Mouse (Mus musculus) heart, embryonic 16.5 days (tissue): ENCODE results near the gene Adamts6. TPM values are rescaled to one million over a fixed set of nuclear protein-coding genes. Genes with fewer than 3 reads are reported as not detected.

Experiments
- ATAC-seq: fragments of 200-750 bp; cut with Nextera tagmentation; replicated peaks from 2 replicates; pipeline ENCODE4 v1.8.0; 2017; ENCODE audit warnings: moderate number of reproducible peaks; ENCODE audit not compliant: insufficient read depth, low FRiP score; ENCODE audit errors: extremely low read depth
- H3K27ac ChIP-seq: fragments of 300-500 bp; sonication (generic); 2 replicates; pipeline ENCODE4 v1.5.1; 2014; ENCODE audit warnings: mild to moderate bottlenecking, low read length, control low read depth, moderate library complexity
- H3K27me3 ChIP-seq: fragments of 300-500 bp; sonication (generic); 2 replicates; pipeline ENCODE4 v1.6.1; 2014; ENCODE audit warnings: low read length, mixed read lengths; ENCODE audit not compliant: control insufficient read depth, insufficient read depth
- H3K36me3 ChIP-seq: fragments of 300-500 bp; sonication (generic); 2 replicates; pipeline ENCODE4 v1.6.1; 2014; ENCODE audit not compliant: control insufficient read depth, insufficient read depth
- H3K4me1 ChIP-seq: fragments of 300-500 bp; sonication (generic); 2 replicates; pipeline ENCODE4 v1.6.1; 2014; ENCODE audit warnings: low read length, mixed read lengths; ENCODE audit not compliant: control insufficient read depth, insufficient read depth
- H3K4me2 ChIP-seq: fragments of 300-500 bp; sonication (generic); 2 replicates; pipeline ENCODE4 v1.6.1; 2014; ENCODE audit warnings: low read depth, mild to moderate bottlenecking, control low read depth, low read length
- H3K4me3 ChIP-seq: fragments of 300-500 bp; sonication (generic); 2 replicates; pipeline ENCODE4 v1.5.1; 2014; ENCODE audit warnings: mild to moderate bottlenecking, control low read depth, low read length
- H3K9ac ChIP-seq: fragments of 300-500 bp; sonication (generic); 2 replicates; pipeline ENCODE4 v1.6.1; 2014; ENCODE audit warnings: low read length, control low read depth
- H3K9me3 ChIP-seq: fragments of 300-500 bp; sonication (generic); replicated peaks from 2 replicates; pipeline ENCODE4 v1.6.1; 2016; ENCODE audit warnings: low read length; ENCODE audit not compliant: control insufficient read depth
- WGBS: fragments of 180-500 bp; shearing (Covaris S2); extraction: QIAGEN DNeasy Blood & Tissue Kit; methylation state at CpG from one replicate; pipeline ENCODE4 v1.1.7; 2014; 5-methylcytosine and 5-hydroxymethylcytosine counted together
- polyA plus RNA-seq: library from polyadenylated mRNA; unstranded; fragments of >200 nt; fragmentation: Nextera tagmentation; extraction: Ambion mirVana; gene quantifications from 2 replicates; pipeline ENCODE4 v1.2.1, GENCODE M21; 2015

Gene Adamts6
- polyA plus RNA-seq, 1 experiment from 2014 or later, result 5.7 TPM

DNA sequence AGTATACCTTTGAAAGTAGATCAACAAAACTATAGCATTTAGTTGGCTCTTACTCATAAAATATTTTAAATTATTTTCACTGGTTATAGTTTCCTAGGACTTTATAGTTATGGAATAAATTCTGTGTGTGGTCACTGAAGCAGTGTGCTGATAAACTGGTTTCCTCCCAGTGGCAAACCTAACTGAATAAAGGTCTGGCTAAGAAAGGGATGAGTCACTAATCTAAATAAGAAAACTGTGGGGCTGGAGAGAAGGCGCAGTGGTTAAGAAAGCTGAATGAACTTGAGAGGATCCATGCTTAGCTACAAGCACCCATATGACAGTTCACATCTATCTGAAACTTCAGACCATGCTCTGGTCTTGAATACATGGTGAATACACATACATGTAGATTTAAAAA lies 7.8 kb downstream of the Adamts6 start:
- no peak overlapping the region for H3K27ac ChIP-seq
- WGBS, result 77% methylated on average over 1 of the region's 1 CpGs
- no peak for ATAC-seq
- H3K27me3 ChIP-seq, result no peaks in the 10 kb centered on the region
- no peaks in the 10 kb centered on the region for H3K9me3 ChIP-seq
- H3K4me2 ChIP-seq, result no peak overlapping the region
- peaks cover 12% of the 10 kb centered on the region; the same call in 1 of the 2 replicates for H3K36me3 ChIP-seq
- H3K9ac ChIP-seq, result no peak overlapping the region
- no peak overlapping the region for H3K4me3 ChIP-seq
- peaks cover 2% of the 10 kb centered on the region; the same call in 1 of the 2 replicates for H3K4me1 ChIP-seq

- H3K9me3 ChIP-seq, result no peaks in the 10 kb centered on the region
- H3K4me2 ChIP-seq, result no peak overlapping the region
- H3K36me3 ChIP-seq, result 0 out of 2 replicates have a peak, but pooled peaks cover 3% of the 10 kb centered on the region
- no peak for ATAC-seq
- no peaks in the 10 kb centered on the region for H3K4me1 ChIP-seq
- no peak overlapping the region for H3K9ac ChIP-seq
- H3K27ac ChIP-seq, result no peak overlapping the region
- H3K27me3 ChIP-seq, result no peaks in the 10 kb centered on the region
- H3K4me3 ChIP-seq, result no peak overlapping the region
- WGBS, result 85% methylated on average over 3 of the region's 3 CpGs
Observed at GRCm38 (mm10) chr13:104329336-104329735, 41.7 kb downstream of the Adamts6 start.

DNA sequence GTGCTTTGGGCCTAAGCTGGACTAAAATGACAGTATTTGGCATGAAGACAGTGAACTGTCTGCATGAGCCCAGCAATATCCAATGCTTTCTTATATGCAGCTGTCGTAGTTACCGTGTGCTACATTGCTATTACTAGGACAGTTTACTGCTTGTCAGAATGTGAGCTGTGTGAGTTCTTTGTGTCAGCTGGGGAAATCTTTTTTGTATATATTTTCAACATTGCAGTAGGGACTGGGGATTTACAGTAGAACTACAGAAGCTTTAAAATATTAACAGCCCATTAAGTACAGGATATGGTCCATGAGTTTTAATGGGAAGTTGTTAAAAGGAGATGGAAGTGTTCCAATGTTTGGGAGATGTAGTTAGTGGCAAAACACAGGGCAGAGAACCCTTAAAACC lies 42.1 kb downstream of the Adamts6 start:
- H3K27ac ChIP-seq, result no peak overlapping the region
- ATAC-seq, result no peak

DNA sequence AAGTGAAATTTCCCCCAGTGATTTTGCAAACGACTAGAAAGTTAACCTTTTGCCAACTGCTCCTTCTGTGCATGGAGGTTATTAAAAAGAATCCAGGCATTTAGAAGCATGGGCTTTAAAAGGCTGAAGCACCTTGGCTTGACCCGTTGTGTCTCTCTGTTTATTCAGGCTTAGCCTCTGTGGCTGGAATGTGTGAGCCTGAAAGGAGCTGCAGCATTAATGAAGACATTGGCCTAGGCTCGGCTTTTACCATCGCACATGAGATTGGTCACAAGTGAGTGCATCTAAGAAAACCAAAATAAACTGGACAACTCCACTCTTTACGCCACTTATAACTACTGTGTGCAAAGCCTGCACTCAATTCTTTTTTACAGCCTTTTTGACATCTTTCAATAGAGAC lies 65.0 kb downstream of the Adamts6 start:
- Histone ChIP-seq H3K9me3 (no peaks in the 10 kb centered on the region), H3K9ac (no peak overlapping the region), H3K4me3 (no peak overlapping the region), H3K27me3 (no peaks in the 10 kb centered on the region), H3K27ac (no peak overlapping the region), H3K4me2 (no peak overlapping the region), H3K4me1 (no peaks in the 10 kb centered on the region), H3K36me3 (peaks cover 9% of the 10 kb centered on the region)
- 66% methylated on average over 5 of the region's 5 CpGs for WGBS
- ATAC-seq, result no peak

More for the DNA sequence above, 42.1 kb downstream of the Adamts6 start:
- Histone ChIP-seq H3K4me3 (no peak overlapping the region), H3K27me3 (no peaks in the 10 kb centered on the region), H3K36me3 (0 out of 2 replicates have a peak, but pooled peaks cover 3% of the 10 kb centered on the region), H3K9me3 (no peaks in the 10 kb centered on the region), H3K9ac (no peak overlapping the region), H3K4me1 (no peaks in the 10 kb centered on the region), H3K4me2 (no peak overlapping the region)
- 81% methylated on average over 2 of the region's 2 CpGs for WGBS

GRCm38 (mm10) chr13:104393427-104394356 lies 106.1 kb downstream of the Adamts6 start:
- Histone ChIP-seq H3K4me3 (no peak overlapping the region), H3K9ac (no peak overlapping the region), H3K9me3 (no peaks in the 10 kb centered on the region), H3K27ac (no peak overlapping the region), H3K27me3 (no peaks in the 10 kb centered on the region), H3K36me3 (peaks cover 4% of the 10 kb centered on the region; the same call in 1 of the 2 replicates), H3K4me1 (no peaks in the 10 kb centered on the region), H3K4me2 (no peak overlapping the region)
- ATAC-seq, result no peak
- 80% methylated on average over 8 of the region's 8 CpGs for WGBS

GRCm38 (mm10) chr13:104397814-104398213 lies 110.2 kb downstream of the Adamts6 start:
- Histone ChIP-seq H3K9ac (no peak overlapping the region), H3K36me3 (peaks cover 10% of the 10 kb centered on the region), H3K4me2 (peak overlapping the region; percentile 23; the same call in 1 of the 2 replicates), H3K27ac (no peak overlapping the region), H3K9me3 (no peaks in the 10 kb centered on the region), H3K4me3 (no peak overlapping the region), H3K4me1 (no peaks in the 10 kb centered on the region), H3K27me3 (no peaks in the 10 kb centered on the region)
- WGBS, result 51% methylated on average over 8 of the region's 8 CpGs
- no peak for ATAC-seq

GRCm38 (mm10) chr13:104432734-104433133 lies 145.1 kb downstream of the Adamts6 start:
- no peak for ATAC-seq
- H3K4me2 ChIP-seq, result no peak overlapping the region
- H3K4me3 ChIP-seq, result no peak overlapping the region
- no peak overlapping the region for H3K9ac ChIP-seq
- no peaks in the 10 kb centered on the region for H3K27me3 ChIP-seq
- no peaks in the 10 kb centered on the region for H3K4me1 ChIP-seq
- H3K27ac ChIP-seq, result no peak overlapping the region
- H3K36me3 ChIP-seq, result peaks cover 4% of the 10 kb centered on the region; the same call in 1 of the 2 replicates
- 73% methylated on average over 2 of the region's 2 CpGs for WGBS
- no peaks in the 10 kb centered on the region for H3K9me3 ChIP-seq

GRCm38 (mm10) chr13:104442559-104442958 lies 154.9 kb downstream of the Adamts6 start:
- Histone ChIP-seq H3K9me3 (no peaks in the 10 kb centered on the region), H3K9ac (no peak overlapping the region), H3K4me2 (no peak overlapping the region), H3K27ac (no peak overlapping the region), H3K4me1 (no peaks in the 10 kb centered on the region), H3K4me3 (no peak overlapping the region), H3K27me3 (no peaks in the 10 kb centered on the region), H3K36me3 (peaks cover 17% of the 10 kb centered on the region)
- ATAC-seq, result no peak
- WGBS, result 84% methylated on average over 7 of the region's 7 CpGs

- no peak overlapping the region for H3K4me3 ChIP-seq
- H3K27me3 ChIP-seq, result no peaks in the 10 kb centered on the region
- H3K36me3 ChIP-seq, result peaks cover 19% of the 10 kb centered on the region
- no peak for ATAC-seq
- H3K4me2 ChIP-seq, result no peak overlapping the region
- no peaks in the 10 kb centered on the region for H3K9me3 ChIP-seq
- H3K9ac ChIP-seq, result no peak overlapping the region
- no peaks in the 10 kb centered on the region for H3K4me1 ChIP-seq
- no peak overlapping the region for H3K27ac ChIP-seq
- WGBS, result 50% methylated on average over 1 of the region's 1 CpGs
Observed at GRCm38 (mm10) chr13:104445437-104445836, 157.8 kb downstream of the Adamts6 start.
